Mouse (Mus musculus) adrenal gland, adult 8-10 months (tissue): ENCODE results near the gene Bik. TPM values are rescaled to one million over a fixed set of nuclear protein-coding genes. Genes with fewer than 3 reads are reported as not detected.

Experiments
- DNase-seq: peaks from one replicate; pipeline ENCODE4 v3.0.0; 2022
- total RNA-seq, 4 experiments: library from RNA; stranded (reverse); gene quantifications; 2 replicates each; pipeline ENCODE4 v1.2.4; 2022

Bik gene
- total RNA-seq, 4 experiments from 2014 or later: 3.1 to 8.1 (median 5.4) TPM

DNA sequence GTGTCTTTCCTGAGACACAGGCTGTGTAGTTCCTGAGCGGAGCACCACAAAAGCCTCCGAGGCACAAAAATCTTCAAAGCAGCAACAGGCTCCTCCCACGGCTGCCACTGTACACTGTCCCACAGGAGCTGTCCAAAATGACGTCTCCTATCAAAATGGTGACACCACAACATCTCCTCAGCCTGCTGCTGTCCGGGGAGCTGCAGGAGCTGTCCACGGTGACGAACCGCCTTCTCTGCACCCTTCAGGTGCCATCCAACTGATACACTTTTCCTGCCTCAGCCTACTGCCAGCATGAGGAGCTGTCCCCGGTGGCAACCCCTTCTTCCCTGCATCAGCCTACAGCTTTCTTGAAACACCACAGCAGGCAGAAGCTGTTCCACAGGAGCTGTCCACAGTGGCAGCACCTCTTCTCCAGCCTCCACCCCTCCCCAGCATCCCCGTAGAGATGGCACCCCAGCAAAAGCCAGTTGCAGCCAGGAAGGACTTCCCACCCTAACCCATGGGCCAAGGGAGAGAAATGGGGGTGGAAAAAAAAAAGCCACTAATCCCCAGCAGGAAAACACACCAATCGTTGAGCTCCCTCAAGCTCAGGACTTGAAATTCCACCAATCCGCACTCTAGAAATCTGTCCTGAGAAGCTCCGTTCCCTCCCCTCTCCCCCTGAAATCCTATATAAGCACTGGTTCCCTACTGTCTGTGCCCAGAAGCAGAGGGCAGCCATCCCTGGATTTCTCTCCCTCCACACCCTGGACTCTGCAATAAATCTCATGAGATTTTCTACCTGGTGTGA, 14.0 kb upstream of the Bik start:
- DNase-seq: no peak

DNA sequence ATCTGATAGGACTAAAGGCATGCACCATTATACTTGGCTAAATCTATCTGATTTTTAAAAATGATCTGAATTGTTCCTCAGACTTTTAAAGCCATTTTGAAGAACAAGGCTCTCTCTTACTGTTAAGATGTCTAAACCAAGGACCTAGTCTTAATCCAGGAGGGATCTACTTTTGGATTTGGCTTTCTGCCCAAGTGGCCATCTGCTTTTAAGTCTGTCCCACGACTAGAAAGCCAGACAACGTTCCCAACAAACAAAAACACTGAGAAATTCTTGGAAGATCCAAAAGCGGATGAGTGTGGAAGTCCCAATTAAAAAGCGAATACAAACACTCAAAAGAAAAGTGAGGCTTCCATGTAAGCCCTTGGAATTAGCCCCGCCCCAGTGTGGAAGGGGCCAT, 11.6 kb upstream of the Bik start:
- DNase-seq: no peak

- DNase-seq: no peak
Observed at GRCm38 (mm10) chr15:83518215-83519048, 8.2 kb upstream of the Bik start.

GRCm38 (mm10) chr15:83520861-83521382, 5.7 kb upstream of the Bik start:
- DNase-seq: no peak

- DNase-seq: peak; percentile 47
Observed at GRCm38 (mm10) chr15:83523196-83523595, 3.5 kb upstream of the Bik start.

- DNase-seq: no peak
Observed at GRCm38 (mm10) chr15:83523638-83524332, 2.9 kb upstream of the Bik start.

DNA sequence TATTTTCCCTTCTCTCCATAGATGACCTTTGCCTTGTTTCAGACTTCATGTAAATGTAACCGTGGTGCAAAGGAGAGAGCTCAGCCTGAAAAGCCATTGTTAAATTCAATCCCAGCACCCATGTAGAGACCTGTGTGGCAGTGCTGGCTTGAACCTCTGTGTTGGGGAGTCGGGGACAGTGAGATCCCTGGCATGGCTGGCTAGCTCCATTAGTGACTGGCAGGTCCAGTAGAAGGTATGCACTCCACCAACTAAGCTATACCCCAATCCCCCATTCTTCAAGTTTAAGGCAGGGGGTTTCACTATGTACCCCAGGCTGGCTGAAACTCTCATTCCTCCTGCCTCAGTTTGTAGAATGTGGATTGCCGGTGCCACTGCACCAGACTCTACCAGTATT, 2.3 kb upstream of the Bik start:
- DNase-seq: no peak

DNA sequence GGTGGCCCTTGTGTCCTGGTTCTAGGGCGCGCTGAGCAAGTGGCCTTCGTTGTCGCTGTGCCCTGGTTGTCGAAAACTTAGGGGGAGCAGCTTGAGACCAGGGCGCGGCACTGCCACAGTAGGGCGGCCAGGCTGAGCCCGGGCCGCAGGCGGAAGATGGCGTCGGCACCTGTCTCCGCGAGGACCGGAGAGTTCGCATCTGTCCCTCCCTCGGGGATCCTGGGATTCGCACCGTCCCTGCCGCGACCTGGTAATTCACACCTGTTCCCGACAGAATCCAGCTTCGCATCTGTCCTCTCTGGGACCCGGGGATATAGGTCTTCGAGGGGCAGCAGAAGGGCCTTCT, 403 bp downstream of the Bik start:
- DNase-seq: no peak

DNA sequence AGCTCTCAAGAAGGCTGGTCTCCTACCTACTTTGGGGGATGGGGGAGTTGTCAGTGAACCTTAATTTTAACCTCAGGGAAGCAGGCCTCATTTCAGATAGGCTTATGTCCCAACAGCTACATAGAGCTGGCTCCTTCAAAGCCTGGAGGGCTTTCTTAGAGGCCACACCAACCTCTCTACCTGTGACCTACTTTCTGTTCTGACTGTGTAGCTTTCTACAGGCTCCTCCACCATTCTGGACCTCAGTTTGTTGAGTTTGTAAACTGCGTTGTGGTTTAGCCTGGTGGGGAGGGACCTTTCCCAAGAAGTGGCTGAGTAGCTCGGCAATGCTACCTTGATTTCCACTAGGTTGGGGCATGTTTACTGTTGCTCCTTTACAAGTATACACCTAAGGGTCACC, 1.1 kb downstream of the Bik start:
- no peak for DNase-seq

DNA sequence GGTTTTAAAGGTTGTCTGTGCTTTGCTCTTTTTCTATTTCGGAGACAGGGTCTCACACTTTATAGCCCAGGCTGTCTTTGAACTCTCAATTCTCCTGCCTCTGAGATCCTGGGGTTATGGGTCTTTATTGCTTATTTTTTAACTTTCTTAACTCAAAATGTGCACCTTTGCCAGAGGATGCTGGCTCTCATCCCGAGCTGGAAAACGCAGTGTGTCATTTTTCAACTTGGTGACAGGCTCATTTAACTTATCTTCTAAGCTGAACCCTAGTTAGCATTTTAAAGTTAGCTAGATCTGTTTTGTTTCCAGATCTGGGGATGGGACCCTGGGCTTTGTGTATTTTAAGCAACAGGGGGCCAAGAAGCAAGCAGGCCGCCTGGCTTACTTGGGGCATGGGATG, 2.2 kb downstream of the Bik start:
- no peak for DNase-seq

GRCm38 (mm10) chr15:83529765-83530164, 3.1 kb downstream of the Bik start:
- DNase-seq: no peak

DNA sequence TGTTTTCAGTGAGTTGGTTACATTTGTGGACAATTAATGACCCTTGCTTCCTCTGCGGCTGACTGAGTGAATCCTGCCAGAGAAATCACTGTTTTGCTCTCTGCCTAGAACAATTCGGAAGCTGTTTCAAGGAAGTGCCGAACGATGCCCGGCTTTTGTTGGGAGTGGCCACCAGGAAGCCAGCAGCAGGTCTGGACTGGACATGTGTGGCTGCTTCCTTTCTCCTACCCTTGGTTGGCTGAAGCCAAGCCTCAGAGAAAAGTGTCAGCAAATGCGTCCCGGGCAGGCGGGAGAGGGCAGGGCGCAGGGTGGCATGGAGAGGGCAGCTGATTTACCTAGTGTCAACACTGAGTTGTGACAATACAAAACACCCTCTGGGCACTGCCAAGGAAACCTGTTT, 3.6 kb downstream of the Bik start:
- DNase-seq: no peak

DNA sequence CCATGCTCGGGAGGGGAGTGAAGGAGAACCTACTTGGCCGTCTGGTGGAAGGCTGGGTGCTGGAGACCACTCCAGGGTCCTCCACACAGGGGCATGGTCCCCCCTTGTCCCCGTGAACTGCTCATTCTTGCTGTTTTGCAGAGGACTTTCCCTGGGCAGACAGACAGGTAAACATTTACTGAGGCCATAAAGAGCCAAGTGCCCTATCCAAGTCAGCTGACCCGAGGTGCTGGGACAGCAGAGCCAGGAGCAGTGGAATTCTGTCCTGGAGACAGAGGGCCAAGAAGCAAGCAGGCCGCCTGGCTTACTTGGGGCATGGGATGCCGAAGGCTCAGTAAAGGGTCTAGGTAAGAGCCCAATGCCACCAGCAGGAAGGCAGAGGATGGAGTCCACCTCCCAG, 4.0 kb downstream of the Bik start:
- no peak for DNase-seq

DNA sequence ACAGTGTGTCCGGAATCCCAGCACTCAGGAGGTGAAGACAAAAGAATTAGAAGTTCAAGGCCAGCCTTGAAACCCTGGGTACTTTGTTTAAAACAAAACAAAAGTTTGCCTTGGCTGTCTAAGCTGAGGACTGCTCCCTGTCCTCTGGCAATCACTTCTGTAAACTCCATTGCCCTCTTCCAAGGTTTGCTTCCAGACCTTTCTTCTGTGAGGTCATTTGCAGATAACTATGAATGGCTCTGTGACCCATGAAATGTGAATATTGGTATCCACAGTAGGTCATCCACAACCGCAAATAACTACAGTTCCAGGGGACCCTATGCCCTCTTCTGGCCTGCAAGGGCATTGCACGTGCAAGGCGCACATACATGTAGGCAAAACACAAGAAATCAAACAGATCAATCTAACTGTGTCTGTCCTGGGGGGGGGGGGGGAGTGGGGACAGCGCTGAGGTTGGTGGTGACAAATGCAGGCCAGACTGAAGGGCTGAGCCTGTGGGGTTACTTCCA, 5.4 kb downstream of the Bik start:
- DNase-seq: no peak

GRCm38 (mm10) chr15:83532606-83533005, 5.9 kb downstream of the Bik start:
- no peak for DNase-seq

- DNase-seq: no peak
Observed at GRCm38 (mm10) chr15:83534960-83535889, 8.6 kb downstream of the Bik start.

- no peak for DNase-seq
Observed at GRCm38 (mm10) chr15:83535890-83536231, 9.2 kb downstream of the Bik start.

GRCm38 (mm10) chr15:83538855-83539254, 12.2 kb downstream of the Bik start:
- no peak for DNase-seq

DNA sequence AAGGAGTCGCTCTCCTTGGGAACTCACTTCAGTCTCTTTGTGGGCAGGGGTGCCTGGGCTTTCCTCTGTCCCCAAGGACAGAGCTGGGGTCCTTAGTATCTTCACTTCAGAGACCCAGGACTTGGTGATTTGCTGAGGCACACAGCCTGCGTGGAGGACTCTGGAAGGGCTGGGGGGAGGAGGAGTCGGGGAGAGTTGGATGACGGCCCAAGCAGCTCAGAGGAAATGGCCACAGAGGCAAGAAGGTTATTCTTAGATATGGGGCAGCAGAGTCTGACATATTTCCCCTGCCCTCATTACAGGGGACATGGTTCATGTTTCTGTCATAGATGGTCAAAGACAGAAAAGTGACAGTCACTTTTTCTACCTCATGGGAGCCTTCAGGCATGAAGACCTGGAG, 13.2 kb downstream of the Bik start:
- DNase-seq: peak; percentile 46

DNA sequence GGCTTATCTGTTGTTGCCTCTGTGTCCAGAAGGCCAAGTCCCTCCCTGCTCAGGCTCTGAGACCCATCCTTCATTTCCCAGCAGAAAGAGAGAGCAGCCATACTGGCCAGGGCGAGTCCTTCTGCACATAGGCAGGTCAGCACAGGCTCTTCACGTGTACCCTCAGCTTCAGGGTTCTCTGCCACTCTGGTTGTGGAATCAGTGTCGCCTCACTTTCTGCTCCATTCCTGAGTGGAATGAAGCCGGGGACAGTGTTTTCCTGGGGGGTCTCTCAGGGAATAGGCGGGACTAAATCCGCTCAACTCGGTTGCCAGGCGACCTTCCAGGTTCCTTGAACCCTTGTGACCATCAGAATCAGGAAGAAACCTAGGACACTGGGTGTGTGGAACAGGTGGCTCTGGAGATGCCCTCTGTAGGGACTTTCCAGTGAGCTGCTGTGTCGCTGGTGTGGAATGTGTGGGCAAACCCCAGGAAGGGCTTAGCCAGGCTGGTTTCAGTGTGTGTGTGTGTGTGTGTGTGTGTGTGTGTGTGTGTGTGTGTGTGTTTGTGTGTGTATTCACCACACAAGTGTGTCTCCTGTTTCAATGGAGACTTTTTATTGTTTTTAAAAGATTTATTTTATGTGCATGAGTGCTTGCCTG, 15.1 kb downstream of the Bik start:
- no peak for DNase-seq

- no peak for DNase-seq
Observed at GRCm38 (mm10) chr15:83546029-83546428, 19.4 kb downstream of the Bik start.
